Mouse (Mus musculus) C2C12 (cell line): ENCODE data around the gene Lexm.

ENCODE experiments used
- CTCF ChIP-seq: IDR thresholded peaks from one replicate; pipeline ENCODE4 v1.5.1; 2011; ENCODE audit not compliant: control insufficient read depth, insufficient read depth, insufficient read length
- MAX ChIP-seq: IDR thresholded peaks from one replicate; pipeline ENCODE4 v1.6.1; 2011; ENCODE audit warnings: mild to moderate bottlenecking, control low read depth
- MYOD1 ChIP-seq: IDR thresholded peaks from one replicate; pipeline ENCODE4 v1.6.1; 2011; ENCODE audit warnings: low read depth; ENCODE audit not compliant: control insufficient read depth, insufficient read length

- TF ChIP-seq CTCF (no peak), MAX (no peak), MYOD1 (no peak)
These were observed 68.9 kb downstream of the Lexm start for GRCm38 (mm10) chr4:106548113-106548512.
